Mouse (Mus musculus): ENCODE measurements at regions not wholly inside any gene's neighbourhood (a gene's known extent, or its start where the extent isn't known, plus 50 kb on each side); places are given as distances from the start of the nearest gene placed in this dataset.

- DNase-seq (ENCODE audit: low spot score in 2 of 2) = no peak
These were observed 60.2 kb upstream of the Cox10 start for GRCm38 (mm10) chr11:64139483-64139882.

- DNase-seq (ENCODE audit: low spot score in 2 of 2) = no peak
These were observed 59.7 kb upstream of the Cox10 start for GRCm38 (mm10) chr11:64138934-64139333.

GRCm38 (mm10) chr11:64135766-64136165 lies 56.5 kb upstream of the Cox10 start:
- no peak for DNase-seq (ENCODE audit: low spot score in 2 of 2)

GRCm38 (mm10) chr11:64135308-64135591 lies 56.0 kb upstream of the Cox10 start:
- no peak for DNase-seq (ENCODE audit: low spot score in 2 of 2)

GRCm38 (mm10) chr11:64134571-64135307 lies 55.5 kb upstream of the Cox10 start:
- no peak for DNase-seq (ENCODE audit: low spot score in 2 of 2)

Data from left cerebral cortex, adult 8-10 months (tissue).